Mouse (Mus musculus): ENCODE measurements around the gene Rnf215. TPM values are rescaled to one million over a fixed set of nuclear protein-coding genes. Genes with fewer than 3 reads are reported as not detected.

Rnf215 gene
- total and polyA plus RNA-seq, 3 experiments: 14.9 to 24.8 (median 24.3) TPM

DNA sequence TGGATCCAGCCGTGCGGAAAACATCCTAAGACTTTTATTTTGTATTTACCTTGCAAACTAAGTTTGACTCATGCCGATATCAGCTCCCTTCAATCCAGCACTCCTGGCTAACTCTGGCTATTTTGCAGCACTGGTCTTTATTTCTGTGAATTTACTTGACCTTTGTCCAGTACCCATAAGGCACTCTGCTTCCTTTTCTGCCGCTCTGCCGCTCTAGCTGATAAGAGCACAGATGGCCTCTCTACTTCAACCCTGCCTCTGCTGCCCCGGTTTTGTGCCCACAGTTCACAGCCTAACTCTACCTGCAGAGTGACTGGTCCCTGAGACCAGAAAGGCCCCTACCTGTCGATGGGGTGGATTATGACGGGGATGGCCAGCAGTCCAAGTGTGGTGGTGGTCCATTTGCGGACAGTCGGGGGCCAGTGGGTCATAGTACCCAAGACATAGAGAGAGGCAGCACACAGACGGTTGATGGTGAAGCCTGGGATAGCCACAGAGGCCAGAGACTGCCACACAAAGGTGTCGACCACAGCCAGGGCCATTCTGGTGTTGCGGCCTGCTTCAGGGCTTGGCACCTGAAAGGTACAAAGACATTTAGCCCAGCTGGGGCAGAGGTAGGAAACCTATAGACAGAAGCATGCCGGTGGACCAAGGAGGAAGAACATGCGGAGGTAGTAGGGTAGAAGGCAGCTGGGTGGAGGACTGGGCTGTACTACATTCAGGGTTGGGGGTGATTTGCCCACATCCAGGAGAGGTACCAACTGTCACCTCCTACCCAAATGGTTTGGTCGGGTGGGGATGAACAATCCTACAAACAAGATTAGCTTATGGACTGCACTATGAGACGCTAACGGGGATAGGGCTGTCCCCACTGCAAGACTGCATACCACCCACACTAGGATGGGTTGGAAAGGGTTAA is 41.3 kb upstream of the Rnf215 start:
- DNase-seq (ENCODE audit: extremely low read depth): no peak
- Histone ChIP-seq H3K79me2 (replicated peaks; ENCODE audit: control insufficient read depth, extremely low read depth, insufficient read depth, poor library complexity, severe bottlenecking) (no peaks in the 10 kb centered on the region), H3K9me3 (replicated peaks; ENCODE audit: low read length) (peaks cover 17% of the 10 kb centered on the region), H3K4me2 (ENCODE audit: insufficient read depth, low read depth, poor library complexity, severe bottlenecking) (peak overlapping the region; percentile 78; the same call in 1 of the 2 replicates), H3K27ac (ENCODE audit: insufficient read depth, low read depth) (no peak overlapping the region), H3K9ac (ENCODE audit: insufficient read depth, low read depth) (no peak overlapping the region), H3K27me3 (replicated peaks) (no peaks in the 10 kb centered on the region), H3K4me3 (replicated peaks in 1 of 3; ENCODE audit: low read depth in 2 of 3, low read length in 2 of 3, poor library complexity in 1 of 3) (peak overlapping the region in 2 of 3 experiments; percentile 15 to 67), H3K4me1 (ENCODE audit: control insufficient read depth in 1 of 2, insufficient read depth in 2 of 2) (peaks cover 11 to 30% of the 10 kb centered on the region in 2 experiments), H3K36me3 (replicated peaks in 1 of 2; ENCODE audit: control insufficient read depth in 1 of 2, insufficient read depth in 1 of 2, low read length in 1 of 2) (peaks cover 17 to 43% of the 10 kb centered on the region in 2 experiments)
- in situ Hi-C loops (cut with MboI; ENCODE audit: low pct_ligation_motif_present, low pct_unique_long_range_greater_than_20kb, low sequenced_read_pairs) (no loop called here), dilution Hi-C loops (cut with MboI; ENCODE audit: extremely low pct_ligation_motif_present, extremely low pct_unique_long_range_greater_than_20kb, low sequenced_read_pairs) (no loop called here)
- TF ChIP-seq E2F4 (IDR thresholded peaks at IDR 0.05; ENCODE audit: insufficient replicate concordance, low read depth, low read length) (no peak), JUN (IDR thresholded peaks at IDR 0.05; ENCODE audit: insufficient read depth, low read depth, low read length) (no peak), UBTF (IDR thresholded peaks at IDR 0.05; ENCODE audit: low read depth, low read length) (no peak), ZC3H11A (IDR thresholded peaks at IDR 0.05; ENCODE audit: low read depth, low read length) (no peak), MYC (IDR thresholded peaks at IDR 0.05; ENCODE audit: low read depth, low read length) (no peak), TBP (conservative IDR thresholded peaks at IDR 0.05; ENCODE audit: low read depth, low read length) (no peak), CTCF (conservative IDR thresholded peaks at IDR 0.05 in 1 of 2, IDR thresholded peaks at IDR 0.05 in 1 of 2; ENCODE audit: low read depth in 2 of 2, low read length in 2 of 2) (no peak), HCFC1 (IDR thresholded peaks at IDR 0.05; ENCODE audit: low read depth, low read length) (no peak), MAFK (IDR thresholded peaks at IDR 0.05; ENCODE audit: insufficient replicate concordance, low read length) (no peak), USF1 (IDR thresholded peaks at IDR 0.05; ENCODE audit: low read depth, low read length) (no peak), CHD1 (IDR thresholded peaks at IDR 0.05; ENCODE audit: low read depth, low read length) (no peak), GABPA (IDR thresholded peaks at IDR 0.05; ENCODE audit: insufficient replicate concordance, low read depth, low read length) (no peak), MAZ (IDR thresholded peaks at IDR 0.05; ENCODE audit: low read depth, low read length) (no peak), BHLHE40 (IDR thresholded peaks at IDR 0.05; ENCODE audit: low read depth, low read length) (no peak), PAX5 (IDR thresholded peaks at IDR 0.05; ENCODE audit: low read length) (no peak), MEF2A (IDR thresholded peaks at IDR 0.05; ENCODE audit: borderline replicate concordance, low read depth, low read length) (no peak)

DNA sequence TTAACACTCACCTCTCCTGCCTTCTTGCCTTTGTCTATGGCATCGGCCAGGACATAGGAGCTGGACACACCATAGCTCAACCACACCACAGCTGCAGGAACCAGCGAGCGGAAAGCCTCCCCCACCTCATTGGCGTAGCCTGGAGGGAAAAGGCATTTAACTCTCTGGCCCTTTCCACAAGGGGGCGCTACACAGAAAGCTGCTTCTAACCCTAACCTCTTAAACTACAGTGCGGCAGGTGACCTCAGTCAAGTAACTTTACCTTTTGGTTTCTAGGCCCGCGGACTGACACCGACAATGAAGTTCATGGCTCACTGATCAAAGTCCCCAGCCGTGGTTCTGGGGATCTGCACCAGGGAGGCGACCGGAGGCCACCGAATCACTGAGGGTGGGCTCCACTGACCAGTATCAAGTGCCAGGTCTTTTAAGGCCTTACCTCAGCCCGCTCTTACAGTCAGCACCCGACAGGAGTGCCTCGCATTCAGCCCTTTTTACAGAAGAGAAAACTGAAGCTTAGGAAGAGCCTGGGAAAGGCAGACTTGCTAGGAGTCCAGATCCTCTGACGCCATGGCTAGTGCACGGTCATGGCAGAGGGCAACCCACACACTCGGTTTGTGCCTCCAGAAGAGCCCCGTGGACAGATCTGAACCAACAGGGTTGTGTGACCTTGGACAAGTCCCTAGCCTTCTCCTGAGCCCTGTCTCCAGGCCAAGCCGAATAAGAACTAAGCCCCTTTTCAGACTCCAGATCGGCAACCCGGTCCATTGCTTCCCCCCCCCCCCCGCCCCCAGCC is 40.4 kb upstream of the Rnf215 start:
- DNase-seq (ENCODE audit: extremely low read depth): peak; percentile 96
- peaks cover 11 to 30% of the 10 kb centered on the region in 2 experiments for H3K4me1 ChIP-seq (ENCODE audit: control insufficient read depth in 1 of 2, insufficient read depth in 2 of 2)
- in situ Hi-C loops (cut with MboI; ENCODE audit: low pct_ligation_motif_present, low pct_unique_long_range_greater_than_20kb, low sequenced_read_pairs): no loop called here
- TF ChIP-seq ETS1 (conservative IDR thresholded peaks at IDR 0.05; ENCODE audit: low read depth, low read length): no peak
- no peak; the same call in 1 of the 2 replicates for TF ChIP-seq CHD1 (IDR thresholded peaks at IDR 0.05; ENCODE audit: low read depth, low read length)
- TF ChIP-seq MAFK (IDR thresholded peaks at IDR 0.05; ENCODE audit: insufficient replicate concordance, low read length): no peak
- no peak for TF ChIP-seq PAX5 (IDR thresholded peaks at IDR 0.05; ENCODE audit: low read length)
- TF ChIP-seq NELFE (IDR thresholded peaks at IDR 0.05; ENCODE audit: low read depth, low read length): no peak
- no peak; the same call in 1 of the 2 replicates for TF ChIP-seq SIN3A (IDR thresholded peaks at IDR 0.05; ENCODE audit: low read length)
- no peak for TF ChIP-seq TCF12 (IDR thresholded peaks at IDR 0.05; ENCODE audit: low read depth, low read length)
- TF ChIP-seq ZC3H11A (IDR thresholded peaks at IDR 0.05; ENCODE audit: low read depth, low read length): no peak
- TF ChIP-seq ZMIZ1 (IDR thresholded peaks at IDR 0.05; ENCODE audit: low read depth, low read length): no peak; the same call in 1 of the 2 replicates
- TF ChIP-seq KAT2A (IDR thresholded peaks at IDR 0.05; ENCODE audit: insufficient replicate concordance, low read length): no peak
- peak; percentile 41 for TF ChIP-seq POLR2A (IDR thresholded peaks at IDR 0.05; ENCODE audit: low read depth, low read length)
- TF ChIP-seq MXI1 (IDR thresholded peaks at IDR 0.05; ENCODE audit: low read depth, low read length): no peak; the same call in 1 of the 2 replicates
- no peak for TF ChIP-seq TBP (conservative IDR thresholded peaks at IDR 0.05; ENCODE audit: low read depth, low read length)
- TF ChIP-seq UBTF (IDR thresholded peaks at IDR 0.05; ENCODE audit: low read depth, low read length): 0 out of 2 replicates have a peak, but pooled peaks have one; percentile 14
- no peak for TF ChIP-seq POLR2AphosphoS2 (IDR thresholded peaks at IDR 0.05; ENCODE audit: low read depth, low read length)
- peak; percentile 83 for TF ChIP-seq BHLHE40 (IDR thresholded peaks at IDR 0.05; ENCODE audit: low read depth, low read length)
- TF ChIP-seq CHD2 (IDR thresholded peaks at IDR 0.05; ENCODE audit: low read length): no peak; the same call in 1 of the 2 replicates
- TF ChIP-seq IRF4 (IDR thresholded peaks at IDR 0.05; ENCODE audit: low read depth, low read length): peak; percentile 43; the same call in 1 of the 2 replicates

More for the DNA sequence above, 40.4 kb upstream of the Rnf215 start:
- dilution Hi-C loops (cut with MboI; ENCODE audit: extremely low pct_ligation_motif_present, extremely low pct_unique_long_range_greater_than_20kb, low sequenced_read_pairs): no loop called here
- H3K9me3 ChIP-seq (replicated peaks; ENCODE audit: low read length): peaks cover 17% of the 10 kb centered on the region
- peak overlapping the region; percentile 56 for H3K9ac ChIP-seq (ENCODE audit: insufficient read depth, low read depth)
- peak overlapping the region; percentile 67 to 68 (median 68) for H3K4me3 ChIP-seq (replicated peaks in 1 of 3; ENCODE audit: low read depth in 2 of 3, low read length in 2 of 3, poor library complexity in 1 of 3)
- H3K4me2 ChIP-seq (ENCODE audit: insufficient read depth, low read depth, poor library complexity, severe bottlenecking): peak overlapping the region; percentile 78
- H3K27me3 ChIP-seq (replicated peaks): no peaks in the 10 kb centered on the region
- peak overlapping the region; percentile 60; the same call in 1 of the 2 replicates for H3K27ac ChIP-seq (ENCODE audit: insufficient read depth, low read depth)
- no peaks in the 10 kb centered on the region for H3K79me2 ChIP-seq (replicated peaks; ENCODE audit: control insufficient read depth, extremely low read depth, insufficient read depth, poor library complexity, severe bottlenecking)
- H3K36me3 ChIP-seq (replicated peaks in 1 of 2; ENCODE audit: control insufficient read depth in 1 of 2, insufficient read depth in 1 of 2, low read length in 1 of 2): peaks cover 19 to 51% of the 10 kb centered on the region in 2 experiments
